Mouse (Mus musculus) hematopoietic stem cell, adult 5-6 weeks (primary cell): Measurements from ENCODE around the gene Tyrp1. TPM values are rescaled to one million over a fixed set of nuclear protein-coding genes. Genes with fewer than 3 reads are reported as not detected.

Experiments used
- ATAC-seq, 2 experiments: fragments of 125-278 bp in 1 of 2; replicated peaks in 1 of 2; 2 replicates each; pipeline ENCODE4 v1.8.0; 2016 to 2017; ENCODE audit warnings: inconsistent platforms in 2 of 2, mild to moderate bottlenecking in 2 of 2, moderate number of reproducible peaks in 2 of 2, low read depth in 1 of 2, moderate TSS enrichment in 1 of 2; ENCODE audit not compliant: low FRiP score in 2 of 2, poor library complexity in 2 of 2, severe bottlenecking in 2 of 2, insufficient read depth in 1 of 2, low TSS enrichment in 1 of 2
- total RNA-seq: library from RNA; stranded (forward); fragments of 172-1452, 232-1000 nt; gene quantifications from 2 replicates; pipeline ENCODE4 v1.2.3, GENCODE M21; 2017

Tyrp1 gene
- total RNA-seq, 1 experiment from 2014 or later, result not detected

DNA sequence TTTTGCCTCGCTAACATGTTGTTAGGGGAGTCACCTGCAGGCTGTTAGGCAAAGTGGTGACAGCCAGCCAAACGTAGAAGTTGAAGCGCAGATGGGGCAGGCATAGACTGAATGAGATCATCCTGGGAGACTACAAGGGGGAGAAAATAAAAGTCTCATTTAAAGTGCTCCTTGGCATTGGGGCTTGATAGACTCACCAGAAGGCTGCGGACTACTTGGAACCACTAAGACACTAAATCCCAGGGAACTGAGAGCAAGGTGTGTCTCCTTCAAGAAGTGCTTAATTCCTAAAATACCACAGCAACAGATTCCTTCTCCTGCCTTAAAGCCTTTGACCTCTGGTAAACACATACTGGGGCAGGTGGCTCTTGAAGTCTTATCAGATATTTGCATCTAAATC is 41.1 kb downstream of the Tyrp1 start:
- ATAC-seq, result no peak

DNA sequence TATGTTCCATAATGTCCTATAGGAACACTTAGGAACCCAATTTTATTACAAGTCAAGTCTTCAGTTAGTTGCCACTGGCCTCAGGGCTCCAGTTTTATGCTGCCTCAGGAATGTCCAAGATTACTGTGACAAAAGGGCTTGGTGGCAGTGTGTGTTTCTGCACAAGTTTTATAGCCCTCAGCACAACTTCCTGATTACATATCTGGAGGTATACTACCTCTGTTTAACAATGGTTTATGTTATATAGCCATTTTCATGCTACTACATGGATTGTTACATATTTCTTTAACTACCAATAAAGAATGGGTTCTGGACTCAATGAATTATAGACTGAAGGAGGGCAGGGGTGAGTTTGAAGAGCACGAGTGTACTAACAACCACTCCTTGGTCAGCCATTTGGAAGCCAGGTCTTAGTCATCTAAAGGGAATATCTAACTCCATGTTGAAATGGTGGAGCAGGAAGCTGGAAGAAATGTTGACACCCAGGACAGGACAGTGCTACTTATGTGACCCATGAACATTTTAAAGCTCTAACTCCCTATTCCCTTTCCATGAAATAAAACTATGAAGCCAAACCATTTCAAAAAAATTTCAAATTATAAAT is 48.2 kb downstream of the Tyrp1 start:
- ATAC-seq, result no peak

DNA sequence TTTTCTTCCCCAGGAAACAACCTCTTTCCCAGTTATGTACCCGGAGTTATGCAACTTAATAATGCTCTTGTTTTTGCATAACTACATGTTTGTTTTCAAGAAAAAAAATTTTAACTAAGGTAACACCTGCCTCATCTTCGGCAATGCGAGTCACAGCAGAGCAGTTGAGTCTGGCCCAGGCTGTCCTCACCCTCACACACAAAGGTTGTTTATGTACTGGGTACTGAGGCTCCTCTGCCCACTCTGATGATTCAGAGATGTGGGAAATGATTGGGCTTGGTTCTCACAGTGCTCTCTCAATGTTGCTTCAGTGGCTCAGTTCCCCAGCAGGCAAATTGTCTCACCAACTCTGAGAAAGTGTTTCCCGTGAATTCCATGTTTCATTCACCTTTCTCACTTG is 52.7 kb downstream of the Tyrp1 start:
- no peak for ATAC-seq

DNA sequence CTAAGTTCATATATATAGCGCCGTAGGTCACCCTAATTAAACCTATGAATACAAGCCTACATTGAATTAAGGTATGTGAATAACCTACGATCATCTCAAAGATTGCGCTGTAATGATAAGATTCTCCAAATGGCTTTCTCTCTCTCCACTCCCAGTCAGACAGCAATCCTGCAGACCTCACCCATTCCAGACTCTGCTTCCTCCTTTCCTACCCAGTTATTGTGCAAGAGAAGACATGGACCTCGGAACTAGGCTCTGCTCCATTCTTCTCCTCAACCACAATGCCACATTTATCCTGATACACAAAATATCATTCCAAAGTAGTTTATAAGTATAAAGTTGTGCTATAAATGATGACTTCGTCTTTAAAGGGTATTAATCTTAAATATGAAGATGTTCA is 57.1 kb downstream of the Tyrp1 start:
- ATAC-seq, result no peak

DNA sequence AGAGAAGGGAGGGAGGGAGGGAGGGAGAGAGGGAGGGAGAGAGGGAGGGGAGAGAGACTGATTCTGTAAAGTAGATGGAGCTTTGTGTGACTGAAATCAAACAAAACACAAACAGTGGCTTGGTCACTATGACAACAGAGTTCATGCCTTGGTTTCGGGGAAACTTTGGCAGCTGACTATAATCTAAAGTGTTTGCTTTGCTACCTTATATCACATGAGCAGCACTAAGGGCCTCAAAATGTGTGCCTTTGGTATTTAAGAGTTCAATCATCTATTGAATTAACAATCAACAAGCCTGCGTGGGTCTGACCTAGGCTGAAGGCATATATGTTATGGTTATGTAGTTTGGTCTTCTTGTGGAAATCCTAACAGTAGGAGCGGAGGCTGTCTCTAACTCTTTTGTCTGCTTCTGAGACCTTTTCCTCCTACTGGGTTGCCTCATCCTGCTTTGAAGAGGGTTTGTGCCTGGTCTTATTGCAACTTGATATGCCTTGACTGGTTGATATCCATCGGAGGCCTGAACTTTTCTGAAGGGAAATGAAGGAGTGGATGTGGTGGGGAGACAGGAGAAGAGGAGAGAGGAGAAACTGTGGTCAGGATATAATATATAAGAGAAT is 61.5 kb downstream of the Tyrp1 start:
- no peak for ATAC-seq

Other genes starting within 250 kb of the Tyrp1 start
- not detected in 2 replicates for gene Lurap1l, start 76.5 kb downstream of the Tyrp1 start, total RNA-seq